Mouse (Mus musculus) small intestine, adult 2 months (tissue): Measurements from ENCODE around the gene Itfg1. TPM values are rescaled to one million over a fixed set of nuclear protein-coding genes. Genes with fewer than 3 reads are reported as not detected.

Experiments
- H3K27ac ChIP-seq: fragments of 200-500 bp; 2 replicates; pipeline ENCODE4 v1.5.1; 2012; ENCODE audit warnings: low read depth, low read length, control low read depth, inconsistent platforms; ENCODE audit not compliant: insufficient read depth
- H3K27me3 ChIP-seq: fragments of 200-500 bp; 2 replicates; pipeline ENCODE4 v1.6.1; 2012; ENCODE audit warnings: mild to moderate bottlenecking, moderate library complexity, low read length, inconsistent platforms; ENCODE audit not compliant: control insufficient read depth, insufficient read depth
- H3K36me3 ChIP-seq: fragments of 200-500 bp; 2 replicates; pipeline ENCODE4 v1.6.1; 2012; ENCODE audit warnings: mild to moderate bottlenecking, low read length, control low read depth, inconsistent platforms; ENCODE audit not compliant: control insufficient read depth, insufficient read depth
- H3K4me1 ChIP-seq: fragments of 200-500 bp; 2 replicates; pipeline ENCODE4 v1.6.1; 2012; ENCODE audit warnings: low read length, inconsistent platforms, mixed read lengths; ENCODE audit not compliant: control insufficient read depth, insufficient read depth, insufficient read length
- H3K4me3 ChIP-seq: fragments of 200-500 bp; 2 replicates; pipeline ENCODE4 v1.5.1; 2012; ENCODE audit warnings: low read depth, mild to moderate bottlenecking, control low read depth, inconsistent platforms, low read length, moderate library complexity
- CTCF ChIP-seq: fragments of 200-500 bp; IDR thresholded peaks from 2 replicates; pipeline ENCODE4 v1.5.1; 2012; ENCODE audit warnings: low read depth, mild to moderate bottlenecking, control low read depth, inconsistent platforms, low read length, moderate library complexity, mixed read lengths; ENCODE audit not compliant: insufficient replicate concordance, insufficient read length; ENCODE audit errors: extremely low read depth
- POLR2A ChIP-seq: fragments of 200-500 bp; IDR thresholded peaks from 2 replicates; pipeline ENCODE4 v1.6.1; 2012; ENCODE audit warnings: low read depth, mild to moderate bottlenecking, control low read depth, inconsistent platforms, low read length, moderate library complexity
- WGBS: fragments of 180-500 bp; shearing (Covaris S2); methylation state at CpG from one replicate; pipeline ENCODE4 v1.1.7; 2018; 5-methylcytosine and 5-hydroxymethylcytosine counted together
- polyA plus RNA-seq: library from polyadenylated mRNA; depleted of rRNA; stranded (reverse); fragments of >200 nt; gene quantifications from 2 replicates; pipeline ENCODE4 v1.2.3, GENCODE M21; 2012; rRNA removed

The Itfg1 gene
- polyA plus RNA-seq, 1 experiment: 14.4 TPM

- Histone ChIP-seq H3K36me3 (peaks cover 5% of the 10 kb centered on the region), H3K4me1 (no peaks in the 10 kb centered on the region), H3K4me3 (no peak overlapping the region), H3K27me3 (no peaks in the 10 kb centered on the region), H3K27ac (no peak overlapping the region)
- TF ChIP-seq CTCF (no peak), POLR2A (no peak)
- 90% methylated on average over 4 of the region's 4 CpGs for WGBS
These were observed 124.0 kb downstream of the Itfg1 start for GRCm38 (mm10) chr8:85716696-85717095.

- Histone ChIP-seq H3K36me3 (no peaks in the 10 kb centered on the region), H3K4me3 (no peak overlapping the region), H3K4me1 (no peaks in the 10 kb centered on the region), H3K27me3 (no peaks in the 10 kb centered on the region; the same call in 1 of the 2 replicates), H3K27ac (no peak overlapping the region)
- TF ChIP-seq CTCF: no peak
- TF ChIP-seq POLR2A: no peak
- 77% methylated on average over 2 of the region's 2 CpGs for WGBS
These were observed 133.7 kb downstream of the Itfg1 start for GRCm38 (mm10) chr8:85706988-85707387.

- no peaks in the 10 kb centered on the region for H3K36me3 ChIP-seq
- TF ChIP-seq POLR2A: peak; percentile 33; the same call in 1 of the 2 replicates
- TF ChIP-seq CTCF: no peak
- peaks cover 14% of the 10 kb centered on the region; the same call in 1 of the 2 replicates for H3K27me3 ChIP-seq
- 3% methylated on average over 64 of the region's 65 CpGs for WGBS
- H3K27ac ChIP-seq: no peak within 1 kb of the TSS
- H3K4me3 ChIP-seq: peak within 1 kb of the TSS; percentile 66
- peaks cover 7% of the 10 kb centered on the region for H3K4me1 ChIP-seq
These were observed 139.9 kb downstream of the Itfg1 start, which contains the start of gene Neto2 for GRCm38 (mm10) chr8:85700751-85701351. Gene Neto2 (minus strand): TSS chr8:85700924.

GRCm38 (mm10) chr8:85700101-85700750 is 140.5 kb downstream of the Itfg1 start:
- Histone ChIP-seq H3K4me3 (peak overlapping the region; percentile 66), H3K36me3 (no peaks in the 10 kb centered on the region), H3K4me1 (peaks cover 7% of the 10 kb centered on the region), H3K27ac (no peak overlapping the region), H3K27me3 (peaks cover 14% of the 10 kb centered on the region; the same call in 1 of the 2 replicates)
- peak; percentile 67 for TF ChIP-seq CTCF
- no peak for TF ChIP-seq POLR2A
- 1% methylated on average over 84 of the region's 84 CpGs for whole genome bisulfite sequencing

GRCm38 (mm10) chr8:85699051-85699450 is 141.7 kb downstream of the Itfg1 start:
- Histone ChIP-seq H3K4me1 (peaks cover 7% of the 10 kb centered on the region), H3K27ac (no peak overlapping the region), H3K4me3 (no peak overlapping the region), H3K36me3 (no peaks in the 10 kb centered on the region), H3K27me3 (peaks cover 14% of the 10 kb centered on the region; the same call in 1 of the 2 replicates)
- no peak for TF ChIP-seq POLR2A
- TF ChIP-seq CTCF: peak; percentile 87; the same call in 1 of the 2 replicates
- WGBS: under 1% methylated on average over 6 of the region's 6 CpGs

Other genes starting within 250 kb of the Itfg1 start
- gene Neto2, start 140.0 kb downstream of the Itfg1 start, polyA plus RNA-seq: 0.06 and 0.16 TPM in 2 replicates
- gene Phkb, start within 50 bp of the Itfg1 start, polyA plus RNA-seq: 0.96 and 2.8 TPM in 2 replicates